Mouse (Mus musculus): ENCODE measurements around the gene Nup133. TPM values are rescaled to one million over a fixed set of nuclear protein-coding genes. Genes with fewer than 3 reads are reported as not detected.
A peak's percentile ranks its signal among the peaks of the same experiment; 100 is the strongest.

Nup133 gene
- polyA plus RNA-seq, 1 experiment = 11.5 TPM

GRCm38 (mm10) chr8:123887163-123887562 lies 61.9 kb downstream of the Nup133 start:
- no peak for DNase-seq (ENCODE audit: low read depth)

GRCm38 (mm10) chr8:123884721-123885565 lies 64.1 kb downstream of the Nup133 start:
- no peak for DNase-seq (ENCODE audit: low read depth)

GRCm38 (mm10) chr8:123883094-123883493 lies 66.0 kb downstream of the Nup133 start:
- no peak for DNase-seq (ENCODE audit: low read depth)

DNA sequence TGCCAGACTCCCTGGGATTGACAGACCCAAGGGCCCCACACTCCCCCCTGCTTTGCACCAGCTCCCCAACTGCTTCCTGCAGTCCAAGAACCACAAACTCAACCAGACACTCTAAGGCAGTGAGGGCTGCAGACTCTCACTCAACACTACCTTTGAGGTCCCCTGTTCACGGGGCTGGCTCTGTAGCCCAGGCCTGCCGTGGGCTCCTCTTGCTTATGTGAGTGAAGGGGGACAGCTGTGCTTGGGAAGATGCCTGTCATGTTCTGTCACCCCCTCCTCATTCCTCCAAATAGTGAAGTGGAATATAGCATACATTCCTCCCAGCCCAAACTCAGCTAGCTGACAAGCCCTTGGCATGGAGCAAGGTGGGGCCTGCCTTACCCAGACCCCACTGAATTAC lies 66.7 kb downstream of the Nup133 start:
- no peak for DNase-seq (ENCODE audit: low read depth)

DNA sequence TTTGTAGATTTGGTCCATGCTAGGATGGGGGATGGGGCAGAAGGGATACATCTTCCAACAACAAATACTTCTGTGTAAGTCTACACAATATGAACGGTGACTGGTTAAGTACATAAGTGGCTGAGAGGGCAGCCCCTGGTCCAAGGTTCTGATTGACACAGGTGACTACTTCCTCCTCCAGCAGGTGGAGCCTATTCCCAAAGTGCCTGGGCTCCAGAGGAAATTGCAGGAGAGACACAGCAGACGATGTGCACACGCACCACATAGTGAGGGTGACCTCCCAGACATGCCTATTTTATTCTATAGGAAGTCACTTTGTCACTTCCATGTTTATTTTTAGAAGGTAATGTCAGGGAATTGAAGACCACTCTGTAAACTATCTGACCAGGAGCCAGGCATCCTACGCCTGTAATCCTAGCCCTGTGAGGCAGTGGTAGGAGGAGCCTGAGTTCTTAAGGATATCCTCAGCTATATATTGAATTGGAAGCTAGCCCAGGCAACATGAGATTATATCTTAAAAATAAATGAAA lies 68.2 kb downstream of the Nup133 start:
- DNase-seq (ENCODE audit: low read depth) = no peak

DNA sequence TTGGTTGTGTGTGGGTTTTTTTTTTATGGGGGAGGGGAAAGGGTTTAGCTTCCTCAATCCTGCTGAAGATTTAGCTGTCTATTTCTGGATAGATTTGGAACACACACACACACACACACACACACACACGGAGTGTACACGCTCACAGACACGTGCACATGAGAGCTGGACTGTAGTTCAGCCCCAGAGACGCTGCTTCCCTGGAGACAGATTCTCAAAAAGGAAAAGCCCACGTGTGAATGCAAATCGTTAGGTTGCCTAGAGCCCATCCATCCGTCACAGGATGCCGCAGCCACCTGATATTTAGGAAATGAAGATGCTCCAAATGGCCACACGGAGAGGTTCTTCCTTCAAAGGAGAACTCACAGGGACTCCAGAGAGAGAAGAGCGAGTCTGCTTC lies 68.8 kb downstream of the Nup133 start:
- no peak for DNase-seq (ENCODE audit: low read depth)

DNA sequence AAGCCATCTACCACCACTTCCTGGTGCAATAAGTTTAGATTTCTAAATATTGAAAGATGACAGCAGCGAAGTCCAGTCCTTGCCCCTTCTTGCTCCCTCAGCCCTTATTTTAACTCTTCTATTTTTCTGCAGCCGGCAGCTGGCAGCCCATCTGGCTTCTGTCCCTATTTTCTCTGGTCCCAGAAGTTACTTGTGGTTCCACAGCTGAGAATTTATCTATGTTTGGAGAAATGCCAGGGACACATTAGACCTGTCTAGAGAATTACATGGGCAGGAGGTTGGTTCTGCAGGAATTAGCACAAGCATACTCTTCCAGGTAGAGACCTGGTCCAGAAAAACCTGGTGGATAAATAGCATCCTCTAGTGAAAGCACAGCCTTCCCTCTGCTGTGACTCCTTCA lies 71.2 kb downstream of the Nup133 start:
- no peak for DNase-seq (ENCODE audit: low read depth)

GRCm38 (mm10) chr8:123874324-123874723 lies 74.7 kb downstream of the Nup133 start:
- DNase-seq (ENCODE audit: low read depth) = no peak

- DNase-seq (ENCODE audit: low read depth) = no peak
Measured at GRCm38 (mm10) chr8:123873364-123873763, 75.7 kb downstream of the Nup133 start.

DNA sequence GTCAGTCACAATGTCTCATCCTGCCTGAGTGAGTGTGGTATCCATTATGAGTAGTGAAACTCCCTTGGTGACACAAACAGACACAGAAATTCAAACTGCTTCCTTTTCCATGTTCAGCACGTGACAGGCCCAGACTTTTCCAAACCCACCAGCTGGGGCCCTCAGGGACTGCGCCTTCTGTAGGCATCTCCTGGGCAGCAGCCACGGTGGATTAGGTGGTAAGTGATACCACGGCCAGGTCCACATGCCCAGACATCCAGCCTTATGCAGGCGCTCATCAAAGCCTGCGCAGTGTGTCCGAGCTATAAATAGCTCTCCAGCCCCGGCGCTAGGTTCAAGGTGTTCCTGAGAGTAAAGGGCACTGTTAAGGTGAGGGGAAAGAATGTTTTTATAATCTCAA lies 77.0 kb downstream of the Nup133 start:
- DNase-seq (ENCODE audit: low read depth) = no peak

GRCm38 (mm10) chr8:123866971-123867370 lies 82.1 kb downstream of the Nup133 start:
- DNase-seq (ENCODE audit: low read depth) = no peak

GRCm38 (mm10) chr8:123865786-123866185 lies 83.3 kb downstream of the Nup133 start:
- DNase-seq (ENCODE audit: low read depth) = no peak

GRCm38 (mm10) chr8:123860386-123860785 lies 88.7 kb downstream of the Nup133 start:
- DNase-seq (ENCODE audit: low read depth) = no peak

DNA sequence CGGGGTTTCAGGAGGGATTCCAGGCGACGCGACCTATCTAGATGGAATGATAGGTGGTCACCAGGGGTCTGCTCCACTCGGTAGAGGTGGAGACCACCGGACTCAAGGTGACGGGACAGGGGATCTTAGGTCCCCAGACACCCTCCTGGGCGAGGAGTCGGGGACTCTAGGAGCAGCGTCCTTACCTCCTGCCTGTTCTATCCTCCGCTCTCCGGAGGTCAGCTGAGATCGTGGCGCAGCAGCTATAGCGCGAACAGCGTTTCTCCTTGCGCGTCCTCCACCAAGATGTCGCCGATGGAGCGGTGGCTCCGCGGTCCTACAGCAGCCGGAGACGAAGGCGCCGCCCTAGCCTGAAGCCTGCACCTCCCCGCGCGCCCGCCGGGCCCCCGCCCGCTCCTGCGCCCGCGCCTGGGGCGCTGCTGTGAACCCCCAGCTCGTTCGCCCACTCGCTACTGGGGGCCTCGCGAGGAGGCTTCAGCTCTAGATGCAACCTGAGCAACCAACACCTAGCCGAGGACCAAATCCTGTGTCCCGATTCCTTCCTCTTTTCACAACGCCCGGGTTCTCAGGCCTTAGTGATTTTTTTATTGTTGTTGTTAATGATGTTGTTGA lies 89.3 kb downstream of the Nup133 start, which contains the start of gene Ccsap:
TSS of gene Ccsap (minus strand) at position 562 of the 612 bp plus-strand sequence.
- DNase-seq (ENCODE audit: low read depth) = no peak

- peak; percentile 38 for DNase-seq (ENCODE audit: low read depth)
Measured at GRCm38 (mm10) chr8:123858941-123859647, 90.0 kb downstream of the Nup133 start.

GRCm38 (mm10) chr8:123858574-123858940 lies 90.5 kb downstream of the Nup133 start:
- DNase-seq (ENCODE audit: low read depth) = no peak

DNA sequence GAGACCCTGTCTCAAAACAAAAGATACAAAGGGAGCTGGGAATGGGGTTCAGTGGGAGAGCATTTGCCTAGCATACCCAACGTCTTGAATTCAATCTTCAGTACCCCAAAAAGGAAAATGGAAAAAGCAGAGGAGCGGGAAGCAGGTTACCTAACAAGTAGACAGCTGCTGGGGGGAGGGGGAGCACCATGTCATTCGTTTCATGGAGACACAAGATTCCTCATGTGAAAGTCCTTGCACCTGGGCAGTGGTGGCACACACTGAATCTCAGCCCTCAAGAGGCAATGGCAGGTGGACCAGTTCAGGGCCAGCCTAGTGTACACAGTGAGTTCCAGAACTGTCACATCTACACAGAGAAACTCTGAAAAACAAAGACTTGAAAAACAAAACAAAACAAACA lies 91.7 kb downstream of the Nup133 start:
- DNase-seq (ENCODE audit: low read depth) = no peak

DNA sequence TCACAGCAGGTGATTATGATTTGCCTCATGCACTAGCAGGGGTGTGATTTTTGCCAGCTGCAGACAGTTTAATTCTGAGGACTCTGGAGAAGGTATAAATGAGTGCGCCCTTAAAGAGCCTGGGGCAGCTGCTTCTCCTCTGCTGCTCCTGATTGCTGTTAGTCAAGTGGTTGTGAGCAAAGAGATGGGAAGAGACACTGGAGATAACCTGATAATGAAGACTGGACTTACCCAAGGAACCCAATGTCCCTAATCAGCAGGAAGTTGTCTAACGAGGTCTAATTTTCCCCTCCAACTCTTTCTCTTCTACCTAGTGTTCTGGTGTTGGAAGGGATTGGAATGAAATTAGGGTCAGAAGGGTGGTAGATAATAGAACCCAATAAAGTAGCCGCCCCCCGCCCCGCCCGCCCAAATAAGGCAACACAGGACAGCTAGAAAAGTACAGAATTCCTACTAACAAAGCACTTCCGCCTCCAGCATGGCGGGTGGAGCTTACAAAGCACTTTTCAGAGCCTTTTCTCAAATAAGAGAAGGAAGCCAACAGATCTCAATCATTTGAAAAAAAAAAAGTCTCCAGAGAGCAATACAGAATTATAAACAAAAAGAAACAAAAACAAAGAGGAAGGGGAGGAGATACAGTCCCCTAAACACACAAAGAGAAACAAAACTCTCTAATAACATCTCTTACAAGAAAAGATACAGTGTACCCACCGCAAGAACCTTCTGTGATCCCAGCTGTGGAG lies 94.2 kb downstream of the Nup133 start:
- DNase-seq (ENCODE audit: low read depth) = no peak

- DNase-seq (ENCODE audit: low read depth) = no peak
Measured at GRCm38 (mm10) chr8:123854252-123854651, 94.8 kb downstream of the Nup133 start.

GRCm38 (mm10) chr8:123851590-123851989 lies 97.5 kb downstream of the Nup133 start:
- DNase-seq (ENCODE audit: low read depth) = no peak

DNA sequence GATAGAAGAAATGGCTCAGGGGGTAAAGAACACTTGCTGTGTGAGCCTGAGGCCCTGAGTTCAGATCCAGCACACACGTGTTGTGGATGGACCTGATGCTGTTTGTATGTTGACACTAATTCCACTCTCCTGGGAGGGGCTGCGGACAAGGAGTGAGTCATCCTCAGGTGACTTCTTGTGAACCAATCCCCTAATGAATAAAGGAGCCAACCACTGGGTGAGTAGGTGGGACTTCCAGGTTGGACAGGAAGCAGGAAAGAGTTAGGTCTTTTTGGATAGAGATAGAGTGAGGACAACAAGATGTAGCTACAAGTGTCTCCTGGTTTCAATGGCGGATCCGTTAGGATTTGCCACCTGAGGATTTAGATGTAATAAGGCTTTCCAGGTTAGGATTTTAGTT lies 99.7 kb downstream of the Nup133 start:
- DNase-seq (ENCODE audit: low read depth) = no peak

- no peak for DNase-seq (ENCODE audit: low read depth)
Measured at GRCm38 (mm10) chr8:123847546-123847945, 101.5 kb downstream of the Nup133 start.

All from gonadal fat pad, adult 2 months (tissue).